Mouse (Mus musculus): Measurements from ENCODE around the gene 4921536K21Rik. TPM values are rescaled to one million over a fixed set of nuclear protein-coding genes. Genes with fewer than 3 reads are reported as not detected.

Gene 4921536K21Rik
- polyA plus RNA-seq, 1 experiment = 0.89 TPM

GRCm38 (mm10) chr11:3843943-3844734 lies 50.8 kb downstream of the 4921536K21Rik start:
- Histone ChIP-seq H3K4me3 (ENCODE audit: insufficient read depth, poor library complexity, severe bottlenecking) (no peak overlapping the region), H3ac (ENCODE audit: control insufficient read depth, insufficient read length, low read depth) (no peak overlapping the region), H3K79me2 (ENCODE audit: control insufficient read depth, insufficient read depth) (no peaks in the 10 kb centered on the region), H3K36me3 (ENCODE audit: control insufficient read depth, insufficient read depth) (no peaks in the 10 kb centered on the region), H3K79me3 (ENCODE audit: low read depth) (no peaks in the 10 kb centered on the region), H3K27me3 (ENCODE audit: control insufficient read depth, insufficient read depth, insufficient read length) (no peaks in the 10 kb centered on the region)
- TF ChIP-seq USF1 (IDR thresholded peaks at IDR 0.05; ENCODE audit: low read depth) (no peak), CTCF (IDR thresholded peaks at IDR 0.05; ENCODE audit: control insufficient read depth, insufficient read depth, insufficient read length) (no peak)

Other genes with a start within 250 kb of the 4921536K21Rik start
- 21.7 TPM for gene Morc2a, start 245.9 kb downstream of the 4921536K21Rik start, polyA plus RNA-seq (2012; fragmentation: generic; extraction: Trizol)
- gene Osbp2, start 31.2 kb downstream of the 4921536K21Rik start, polyA plus RNA-seq (2012; fragmentation: generic; extraction: Trizol) = 2.1 TPM
- gene Dusp18, start 142 bp upstream of the 4921536K21Rik start, polyA plus RNA-seq (2012; fragmentation: generic; extraction: Trizol) = 9.9 TPM
- 58.0 TPM for gene Slc35e4, start 19.6 kb upstream of the 4921536K21Rik start, polyA plus RNA-seq (2012; fragmentation: generic; extraction: Trizol)
- 3.4 TPM for gene Tcn2, start 37.1 kb upstream of the 4921536K21Rik start, polyA plus RNA-seq (2012; fragmentation: generic; extraction: Trizol)
- 146 TPM for gene Pes1, start 68.9 kb upstream of the 4921536K21Rik start, polyA plus RNA-seq (2012; fragmentation: generic; extraction: Trizol)
- 0.07 TPM for gene 4930556J24Rik, start 81.7 kb upstream of the 4921536K21Rik start, polyA plus RNA-seq (2012; fragmentation: generic; extraction: Trizol)
- gene Gal3st1, start 88.5 kb upstream of the 4921536K21Rik start, polyA plus RNA-seq (2012; fragmentation: generic; extraction: Trizol) = 0.06 TPM
- gene Sec14l4, start 136.4 kb upstream of the 4921536K21Rik start, polyA plus RNA-seq (2012; fragmentation: generic; extraction: Trizol) = not detected
- gene Sec14l3, start 169.7 kb upstream of the 4921536K21Rik start, polyA plus RNA-seq (2012; fragmentation: generic; extraction: Trizol) = not detected
- 10.8 TPM for gene Mtfp1, start 200.3 kb upstream of the 4921536K21Rik start, polyA plus RNA-seq (2012; fragmentation: generic; extraction: Trizol)
- gene Sec14l2, start 228.3 kb upstream of the 4921536K21Rik start, polyA plus RNA-seq (2012; fragmentation: generic; extraction: Trizol) = 7.3 TPM
- gene Rnf215, start 240.1 kb upstream of the 4921536K21Rik start, polyA plus RNA-seq (2012; fragmentation: generic; extraction: Trizol) = 13.6 TPM

All from C2C12 (cell line).